Mouse (Mus musculus) lung, adult 2 months (tissue): ENCODE results near the gene Gm1123.

ENCODE experiments used
- CTCF ChIP-seq: fragments of 200-500 bp; IDR thresholded peaks from 2 replicates; pipeline ENCODE4 v1.5.1; 2011; ENCODE audit warnings: mild to moderate bottlenecking, low read length, control low read depth; ENCODE audit not compliant: insufficient read depth
- POLR2A ChIP-seq: fragments of 200-500 bp; IDR thresholded peaks from 2 replicates; pipeline ENCODE4 v1.6.1; 2011; ENCODE audit warnings: low read depth, mild to moderate bottlenecking, control low read depth, low read length, borderline replicate concordance; ENCODE audit errors: extremely low read depth

GRCm38 (mm10) chr9:98957751-98958351 is 77.7 kb downstream of the Gm1123 start:
- TF ChIP-seq CTCF: no peak
- no peak for TF ChIP-seq POLR2A
